Mouse (Mus musculus): ENCODE data around the gene Slc2a4. TPM values are rescaled to one million over a fixed set of nuclear protein-coding genes. Genes with fewer than 3 reads are reported as not detected.

The Slc2a4 gene
- polyA plus RNA-seq, 1 experiment from 2014 or later = 9.9 TPM

DNA sequence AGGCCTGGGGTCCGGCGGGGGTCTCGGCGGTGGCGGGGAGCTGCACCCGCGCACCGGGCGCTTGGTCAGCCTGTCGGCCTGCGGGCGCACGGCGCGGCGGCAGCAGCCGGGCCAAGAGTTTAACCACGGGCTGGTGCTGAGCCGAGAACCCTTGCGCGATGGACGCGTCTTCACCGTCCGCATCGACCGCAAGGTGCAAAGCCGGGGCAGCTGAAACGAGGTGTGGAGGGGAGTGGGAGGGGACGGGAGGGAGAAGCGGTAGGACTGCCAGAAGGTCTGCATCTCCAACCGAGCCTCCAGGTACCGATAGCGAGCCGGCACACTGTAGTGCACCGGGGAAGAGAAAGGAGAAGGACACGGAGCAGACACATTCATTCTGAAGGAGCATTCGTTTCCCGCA is 46.0 kb downstream of the Slc2a4 start:
- Histone ChIP-seq H3K27ac (replicated peaks) (peak overlapping the region; percentile 96), H3K36me3 (peaks cover 40% of the 10 kb centered on the region), H3K9ac (replicated peaks) (peak overlapping the region; percentile 95), H3K9me3 (no peaks in the 10 kb centered on the region), H3K4me2 (replicated peaks) (peak overlapping the region; percentile 82), H3K27me3 (no peaks in the 10 kb centered on the region), H3K4me3 (peak overlapping the region; percentile 94), H3K4me1 (peaks cover 27% of the 10 kb centered on the region)
- under 1% methylated on average over 39 of the region's 39 CpGs for WGBS
- no peak; the same call in none of the 2 replicates for ATAC-seq (ENCODE audit: low FRiP score, low read depth)

GRCm38 (mm10) chr11:69901406-69901846 is 46.6 kb downstream of the Slc2a4 start:
- peak; percentile 76 for ATAC-seq (ENCODE audit: low FRiP score, low read depth)
- Histone ChIP-seq H3K4me3 (peak overlapping the region; percentile 94), H3K4me1 (peaks cover 27% of the 10 kb centered on the region), H3K4me2 (replicated peaks) (peak overlapping the region; percentile 82), H3K9ac (replicated peaks) (peak overlapping the region; percentile 95), H3K9me3 (no peaks in the 10 kb centered on the region), H3K27ac (replicated peaks) (peak overlapping the region; percentile 96), H3K36me3 (peaks cover 35% of the 10 kb centered on the region), H3K27me3 (no peaks in the 10 kb centered on the region)
- under 1% methylated on average over 42 of the region's 42 CpGs for WGBS

DNA sequence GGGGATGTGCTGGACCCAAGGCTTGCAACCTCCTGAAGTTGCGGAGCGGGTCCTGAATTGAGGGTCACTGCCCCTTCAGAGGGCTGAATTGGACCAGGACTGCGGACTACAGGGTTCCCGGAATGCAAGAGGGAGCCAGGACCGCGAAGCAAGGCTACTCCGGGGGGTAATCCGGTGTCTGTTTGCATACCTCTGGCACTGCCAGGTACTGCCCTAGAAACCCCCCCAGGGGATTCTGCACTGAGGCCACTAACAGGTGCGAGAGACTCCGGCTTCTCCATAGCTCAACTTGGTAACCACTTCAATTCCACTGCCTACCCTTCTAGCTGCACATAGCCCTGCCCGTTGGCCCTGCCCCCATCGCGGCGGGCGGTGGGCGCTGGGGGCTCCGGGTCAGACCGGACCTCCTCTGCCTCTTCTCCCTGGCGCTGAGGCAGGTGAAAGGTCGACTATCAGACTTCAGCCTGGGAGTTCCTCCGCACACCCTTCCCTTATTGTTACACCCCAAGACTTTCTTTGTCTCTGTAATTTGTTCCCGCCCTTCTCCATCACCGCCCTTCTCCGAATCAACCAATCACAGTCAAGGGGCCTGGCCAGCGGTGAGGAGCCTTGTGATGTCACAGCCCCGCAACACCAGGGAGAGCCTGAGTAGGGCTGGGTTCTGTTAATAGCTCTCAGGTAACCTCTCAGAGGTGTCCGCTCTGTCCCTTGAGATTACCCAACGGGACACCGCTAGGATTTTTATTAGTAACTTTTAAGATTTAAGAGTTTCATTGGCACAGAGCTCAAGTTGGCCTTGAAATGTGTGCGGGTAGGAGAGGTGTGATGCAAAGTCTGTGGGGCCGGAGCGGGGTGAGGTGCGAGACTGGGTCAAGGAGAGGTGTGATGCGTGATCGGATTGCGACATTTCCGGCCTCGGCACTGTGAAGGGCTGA is 47.2 kb downstream of the Slc2a4 start, which contains the start of the genes 2810408A11Rik and Neurl4:
TSS of gene 2810408A11Rik (minus strand) at position 517 of the 935 bp plus-strand sequence.
TSS of gene Neurl4 (plus strand) at position 602 of the 935 bp plus-strand sequence.
- no peaks in the 10 kb centered on the region for H3K27me3 ChIP-seq
- peak within 1 kb of the TSS; percentile 82 for H3K4me2 ChIP-seq (replicated peaks)
- WGBS = under 1% methylated on average over 38 of the region's 38 CpGs
- H3K36me3 ChIP-seq = peaks cover 28% of the 10 kb centered on the region
- peak within 1 kb of the TSS; percentile 95 for H3K9ac ChIP-seq (replicated peaks)
- H3K27ac ChIP-seq (replicated peaks) = peak within 1 kb of the TSS; percentile 96
- no peaks in the 10 kb centered on the region for H3K9me3 ChIP-seq
- peak within 1 kb of the TSS; percentile 94 for H3K4me3 ChIP-seq
- ATAC-seq (ENCODE audit: low FRiP score, low read depth) = peak; percentile 91
- H3K4me1 ChIP-seq = peaks cover 27% of the 10 kb centered on the region

- H3K27me3 ChIP-seq = no peaks in the 10 kb centered on the region
- no peak overlapping the region for H3K27ac ChIP-seq (replicated peaks)
- ATAC-seq (ENCODE audit: low FRiP score, low read depth) = no peak
- no peaks in the 10 kb centered on the region for H3K9me3 ChIP-seq
- peaks cover 20% of the 10 kb centered on the region for H3K36me3 ChIP-seq
- H3K4me2 ChIP-seq (replicated peaks) = peak overlapping the region; percentile 82
- H3K4me1 ChIP-seq = peaks cover 27% of the 10 kb centered on the region
- H3K9ac ChIP-seq (replicated peaks) = peak overlapping the region; percentile 95
- WGBS = 27% methylated on average over 4 of the region's 4 CpGs
- H3K4me3 ChIP-seq = peak overlapping the region; percentile 94
Observed at GRCm38 (mm10) chr11:69899870-69900269, 48.1 kb downstream of the Slc2a4 start.

DNA sequence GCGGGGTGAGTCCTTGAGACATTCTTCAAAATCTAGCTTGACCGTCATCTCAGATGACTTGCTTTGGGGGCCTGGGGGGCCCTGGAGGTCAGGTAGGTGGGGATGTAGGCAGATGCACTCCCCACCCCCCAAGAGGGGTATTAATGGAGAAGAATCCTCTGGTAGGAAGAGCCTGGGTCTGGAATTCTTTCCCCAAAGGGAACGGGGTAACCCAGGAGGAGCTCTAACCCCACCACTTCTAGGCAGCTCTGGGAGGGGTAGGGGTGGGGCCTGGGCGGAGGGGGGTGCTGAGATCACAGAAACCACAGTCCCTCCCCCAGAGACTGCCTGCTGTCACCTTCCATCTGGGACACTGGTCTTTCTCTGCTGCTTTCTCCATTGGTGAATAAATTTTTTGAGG is 52.7 kb downstream of the Slc2a4 start, which contains the start of gene Acap1:
TSS of gene Acap1 (minus strand) at position 249 of the 400 bp plus-strand sequence.
- ATAC-seq (ENCODE audit: low FRiP score, low read depth) = no peak
- Histone ChIP-seq H3K4me1 (peaks cover 13% of the 10 kb centered on the region), H3K36me3 (no peaks in the 10 kb centered on the region), H3K4me3 (no peak within 1 kb of the TSS), H3K4me2 (replicated peaks) (no peak within 1 kb of the TSS), H3K27ac (replicated peaks) (no peak within 1 kb of the TSS), H3K27me3 (no peaks in the 10 kb centered on the region), H3K9ac (replicated peaks) (no peak within 1 kb of the TSS), H3K9me3 (no peaks in the 10 kb centered on the region)
- WGBS = 73% methylated on average over 4 of the region's 4 CpGs

DNA sequence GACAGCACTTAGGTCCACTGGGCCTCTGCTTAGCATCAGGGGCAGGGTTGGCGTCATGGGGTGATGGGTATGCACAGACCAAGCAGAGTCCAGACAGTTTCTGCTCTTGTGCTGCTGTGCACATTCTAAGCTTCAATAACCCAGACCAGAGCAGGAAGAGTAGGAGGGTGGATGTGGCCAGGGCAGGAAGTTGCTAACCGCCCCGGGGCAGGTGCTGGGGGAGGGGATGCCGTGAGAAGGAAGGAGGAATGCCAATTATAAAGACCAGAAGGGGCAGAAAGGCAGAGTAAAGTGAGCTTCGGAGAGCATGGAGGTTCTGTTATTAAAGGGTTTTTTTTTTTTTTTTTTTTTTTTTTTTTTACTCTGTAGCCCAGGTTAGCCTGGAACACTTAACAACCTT is 53.3 kb downstream of the Slc2a4 start:
- Histone ChIP-seq H3K4me2 (replicated peaks) (no peak overlapping the region), H3K4me3 (no peak overlapping the region), H3K9ac (replicated peaks) (no peak overlapping the region), H3K36me3 (no peaks in the 10 kb centered on the region), H3K27me3 (no peaks in the 10 kb centered on the region), H3K27ac (replicated peaks) (no peak overlapping the region), H3K4me1 (peaks cover 10% of the 10 kb centered on the region), H3K9me3 (no peaks in the 10 kb centered on the region)
- ATAC-seq (ENCODE audit: low FRiP score, low read depth) = no peak
- 75% methylated on average over 5 of the region's 5 CpGs for WGBS

Small RNAs within 50 kb of the gene (microRNA-seq; reads per million reads assigned to microRNA genes)
- gene Gm44349 = not detected

Other genes with a start within 250 kb of the Slc2a4 start
- 32.0 and 37.1 TPM in 2 replicates for gene Polr2a, start 189.6 kb downstream of the Slc2a4 start, polyA plus RNA-seq (2016; fragmentation: Nextera tagmentation; extraction: Ambion mirVana)
- 0.18 and 0.27 TPM in 2 replicates for gene Slc35g3, start 186.2 kb downstream of the Slc2a4 start, polyA plus RNA-seq (2016; fragmentation: Nextera tagmentation; extraction: Ambion mirVana)
- 2.0 TPM in 2 replicates for gene Zbtb4, start 182.3 kb downstream of the Slc2a4 start, polyA plus RNA-seq (2016; fragmentation: Nextera tagmentation; extraction: Ambion mirVana)
- gene Chrnb1, start 152.2 kb downstream of the Slc2a4 start, polyA plus RNA-seq (2016; fragmentation: Nextera tagmentation; extraction: Ambion mirVana) = 1.3 and 1.7 TPM in 2 replicates
- gene Fgf11, start 146.3 kb downstream of the Slc2a4 start, polyA plus RNA-seq (2016; fragmentation: Nextera tagmentation; extraction: Ambion mirVana) = 2.7 and 2.9 TPM in 2 replicates
- gene Tmem102, start 142.6 kb downstream of the Slc2a4 start, polyA plus RNA-seq (2016; fragmentation: Nextera tagmentation; extraction: Ambion mirVana) = 0.42 and 1.2 TPM in 2 replicates
- gene Gm39566, start 132.9 kb downstream of the Slc2a4 start, polyA plus RNA-seq (2016; fragmentation: Nextera tagmentation; extraction: Ambion mirVana) = not detected in 2 replicates
- not detected in 2 replicates for gene Spem2, start 129.7 kb downstream of the Slc2a4 start, polyA plus RNA-seq (2016; fragmentation: Nextera tagmentation; extraction: Ambion mirVana)
- gene Spem1, start 126.0 kb downstream of the Slc2a4 start, polyA plus RNA-seq (2016; fragmentation: Nextera tagmentation; extraction: Ambion mirVana) = 0.46 TPM in 1 of 2 replicates, not detected in the other
- gene Nlgn2, start 110.4 kb downstream of the Slc2a4 start, polyA plus RNA-seq (2016; fragmentation: Nextera tagmentation; extraction: Ambion mirVana) = 14.2 and 14.6 TPM in 2 replicates
- 284 and 302 TPM in 2 replicates for gene Tmem256, start 109.7 kb downstream of the Slc2a4 start, polyA plus RNA-seq (2016; fragmentation: Nextera tagmentation; extraction: Ambion mirVana)
- 62.9 and 70.1 TPM in 2 replicates for gene Plscr3, start 101.8 kb downstream of the Slc2a4 start, polyA plus RNA-seq (2016; fragmentation: Nextera tagmentation; extraction: Ambion mirVana)
- gene Tnk1, start 89.5 kb downstream of the Slc2a4 start, polyA plus RNA-seq (2016; fragmentation: Nextera tagmentation; extraction: Ambion mirVana) = 0.19 and 0.21 TPM in 2 replicates
- not detected in 2 replicates for gene Tmem95, start 70.2 kb downstream of the Slc2a4 start, polyA plus RNA-seq (2016; fragmentation: Nextera tagmentation; extraction: Ambion mirVana)
- 2.7 and 3.3 TPM in 2 replicates for gene Kctd11, start 66.8 kb downstream of the Slc2a4 start, polyA plus RNA-seq (2016; fragmentation: Nextera tagmentation; extraction: Ambion mirVana)
- gene Acap1, start 52.6 kb downstream of the Slc2a4 start, polyA plus RNA-seq (2016; fragmentation: Nextera tagmentation; extraction: Ambion mirVana) = 0.50 and 0.73 TPM in 2 replicates
- 21.8 and 23.2 TPM in 2 replicates for gene 2810408A11Rik, start 47.2 kb downstream of the Slc2a4 start, polyA plus RNA-seq (2016; fragmentation: Nextera tagmentation; extraction: Ambion mirVana)
- gene Neurl4, start 47.1 kb downstream of the Slc2a4 start, polyA plus RNA-seq (2016; fragmentation: Nextera tagmentation; extraction: Ambion mirVana) = 17.4 and 19.3 TPM in 2 replicates
- 93.1 and 97.6 TPM in 2 replicates for gene Gps2, start 34.3 kb downstream of the Slc2a4 start, polyA plus RNA-seq (2016; fragmentation: Nextera tagmentation; extraction: Ambion mirVana)
- gene Eif5a, start 26.2 kb downstream of the Slc2a4 start, polyA plus RNA-seq (2016; fragmentation: Nextera tagmentation; extraction: Ambion mirVana) = 1,395 and 1,465 TPM in 2 replicates
- gene Ybx2, start 12.4 kb downstream of the Slc2a4 start, polyA plus RNA-seq (2016; fragmentation: Nextera tagmentation; extraction: Ambion mirVana) = 5.0 and 5.6 TPM in 2 replicates
- 2.9 and 3.7 TPM in 2 replicates for gene Cldn7, start 16.6 kb upstream of the Slc2a4 start, polyA plus RNA-seq (2016; fragmentation: Nextera tagmentation; extraction: Ambion mirVana)
- gene Ctdnep1, start 33.0 kb upstream of the Slc2a4 start, polyA plus RNA-seq (2016; fragmentation: Nextera tagmentation; extraction: Ambion mirVana) = 21.4 and 27.5 TPM in 2 replicates
- 127 and 131 TPM in 2 replicates for gene Elp5, start 34.3 kb upstream of the Slc2a4 start, polyA plus RNA-seq (2016; fragmentation: Nextera tagmentation; extraction: Ambion mirVana)
- 552 and 567 TPM in 2 replicates for gene Gabarap, start 43.0 kb upstream of the Slc2a4 start, polyA plus RNA-seq (2016; fragmentation: Nextera tagmentation; extraction: Ambion mirVana)
- 89.4 and 96.5 TPM in 2 replicates for gene Phf23, start 47.6 kb upstream of the Slc2a4 start, polyA plus RNA-seq (2016; fragmentation: Nextera tagmentation; extraction: Ambion mirVana)
- gene Dvl2, start 52.4 kb upstream of the Slc2a4 start, polyA plus RNA-seq (2016; fragmentation: Nextera tagmentation; extraction: Ambion mirVana) = 45.3 and 49.2 TPM in 2 replicates
- gene Acadvl, start 67.2 kb upstream of the Slc2a4 start, polyA plus RNA-seq (2016; fragmentation: Nextera tagmentation; extraction: Ambion mirVana) = 50.7 and 57.9 TPM in 2 replicates
- gene Dlg4, start 68.8 kb upstream of the Slc2a4 start, polyA plus RNA-seq (2016; fragmentation: Nextera tagmentation; extraction: Ambion mirVana) = 23.9 and 30.2 TPM in 2 replicates
- gene Asgr1, start 105.9 kb upstream of the Slc2a4 start, polyA plus RNA-seq (2016; fragmentation: Nextera tagmentation; extraction: Ambion mirVana) = 0.33 and 0.89 TPM in 2 replicates
- not detected in 2 replicates for gene Asgr2, start 144.5 kb upstream of the Slc2a4 start, polyA plus RNA-seq (2016; fragmentation: Nextera tagmentation; extraction: Ambion mirVana)
- gene Mgl2, start 182.1 kb upstream of the Slc2a4 start, polyA plus RNA-seq (2016; fragmentation: Nextera tagmentation; extraction: Ambion mirVana) = 0.47 and 1.0 TPM in 2 replicates
- gene Clec10a, start 208.0 kb upstream of the Slc2a4 start, polyA plus RNA-seq (2016; fragmentation: Nextera tagmentation; extraction: Ambion mirVana) = 0.58 and 1.3 TPM in 2 replicates

Measured in midbrain, embryonic 12.5 days (tissue).